Mouse (Mus musculus) Patski (cell line): ENCODE measurements at regions not wholly inside any gene's neighbourhood (a gene's known extent, or its start where the extent isn't known, plus 50 kb on each side); places are given as distances from the start of the nearest gene placed in this dataset.

Source experiments
- ATAC-seq: fragments of 100-300 bp; one replicate; pipeline ENCODE4 v1.8.0; 2021
- CTCF ChIA-PET: fragments of 350-600 bp; sonication (Branson Sonifier 250); formaldehyde crosslinking; loops from one replicate; lab custom pipeline; 2022; ENCODE audit warnings: inconsistent platforms; lab: Charles Lee
- POLR2A ChIA-PET: fragments of 350-600 bp; sonication (Branson Sonifier 250); formaldehyde crosslinking; loops from one replicate; lab custom pipeline; 2022; ENCODE audit warnings: antibody characterized with exemption, inconsistent platforms; lab: Charles Lee
- DNase-seq: peaks from one replicate; pipeline ENCODE4 v3.0.0-alpha.2; 2011; ENCODE audit warnings: low read depth, low spot score
- H3K27me3 ChIP-seq: fragments of 371-371 bp; one replicate; pipeline ENCODE4 v1.5.1; 2021
- CTCF ChIP-seq: fragments of 100-300 bp; IDR thresholded peaks from one replicate; pipeline ENCODE4 v1.5.1; 2021
- in situ Hi-C: fragments of 300-500 bp; cut with MboI; formaldehyde crosslinking; loops from 3 replicates; pipeline ENCODE4 v1.11.1; 2018; ENCODE audit warnings: low pct_unique_long_range_greater_than_20kb, mixed read lengths

GRCm38 (mm10) chr4:89051897-89052296 is 85.0 kb upstream of the Mtap start:
- CTCF ChIA-PET: interaction anchor here (1.1 to 3.1 kb wide), 14 partner anchors 10 to 147 kb away, joined by 3 to 29 read pairs (median 5); no protein-coding TSS in a partner anchor
- ATAC-seq (no peak), DNase-seq (no peak)
- no peak for TF ChIP-seq CTCF
- POLR2A ChIA-PET: interaction anchor here (1.2 to 3.2 kb wide), 10 partner anchors 10 to 122 kb away, joined by 3 to 25 read pairs (median 4); no protein-coding TSS in a partner anchor
- in situ Hi-C loops: loop anchor here (5.0 to 10.0 kb wide), 2 partner anchors 75 to 473 kb away; no protein-coding TSS in a partner anchor
- H3K27me3 ChIP-seq: no peaks in the 10 kb centered on the region

GRCm38 (mm10) chr4:89050551-89051199 is 86.2 kb upstream of the Mtap start:
- CTCF ChIA-PET: interaction anchor here (1.3 kb wide), 1 partner anchor 10 kb away, joined by 3 read pairs; no protein-coding TSS in a partner anchor
- in situ Hi-C loops: loop anchor here (5.0 to 10.0 kb wide), 2 partner anchors 77 to 474 kb away; no protein-coding TSS in a partner anchor
- no peaks in the 10 kb centered on the region for H3K27me3 ChIP-seq
- ATAC-seq (no peak), DNase-seq (no peak)
- TF ChIP-seq CTCF: no peak
- POLR2A ChIA-PET: interaction anchor here (1.4 to 1.8 kb wide), 2 partner anchors 114 to 120 kb away, joined by 4 to 19 read pairs; no protein-coding TSS in a partner anchor

GRCm38 (mm10) chr4:89049592-89050440 is 87.1 kb upstream of the Mtap start:
- ChIA-PET CTCF (interaction anchor here (0.6 to 1.9 kb wide), 9 partner anchors 9 to 177 kb away, joined by 3 to 9 read pairs (median 4); no protein-coding TSS in a partner anchor), POLR2A (interaction anchor here (0.9 to 1.8 kb wide), 9 partner anchors 11 to 120 kb away, joined by 3 to 19 read pairs (median 3); no protein-coding TSS in a partner anchor)
- peak; percentile 39 for ATAC-seq
- no peaks in the 10 kb centered on the region for H3K27me3 ChIP-seq
- TF ChIP-seq CTCF: no peak
- no peak for DNase-seq
- in situ Hi-C loops: loop anchor here (5.0 to 10.0 kb wide), 4 partner anchors 77 to 475 kb away; no protein-coding TSS in a partner anchor

- ATAC-seq (no peak), DNase-seq (no peak)
- no peaks in the 10 kb centered on the region for H3K27me3 ChIP-seq
- in situ Hi-C loops: no loop called here
- no peak for TF ChIP-seq CTCF
- ChIA-PET CTCF (interaction anchor here (0.6 to 1.4 kb wide), 3 partner anchors 93 to 108 kb away, joined by 3 to 4 read pairs (median 3); no protein-coding TSS in a partner anchor), POLR2A (interaction anchor here (0.6 to 1.3 kb wide), 4 partner anchors 83 to 109 kb away, joined by 3 read pairs; no protein-coding TSS in a partner anchor)
Observed at GRCm38 (mm10) chr4:89044516-89044915, 92.4 kb upstream of the Mtap start.

- TF ChIP-seq CTCF: no peak
- no peak for DNase-seq
- POLR2A ChIA-PET: interaction anchor here (0.6 to 1.2 kb wide), 3 partner anchors 84 to 109 kb away, joined by 3 read pairs; no protein-coding TSS in a partner anchor
- ATAC-seq: no peak
- no peaks in the 10 kb centered on the region for H3K27me3 ChIP-seq
- in situ Hi-C loops: no loop called here
- CTCF ChIA-PET: interaction anchor here (0.6 to 1.4 kb wide), 3 partner anchors 92 to 107 kb away, joined by 3 to 4 read pairs (median 3); no protein-coding TSS in a partner anchor
Observed at GRCm38 (mm10) chr4:89043982-89044381, 92.9 kb upstream of the Mtap start.

- DNase-seq (no peak), ATAC-seq (peak; percentile 52)
- no peak for TF ChIP-seq CTCF
- in situ Hi-C loops: no loop called here
- H3K27me3 ChIP-seq: no peaks in the 10 kb centered on the region
- POLR2A ChIA-PET: interaction anchor here (0.6 to 4.3 kb wide), 7 partner anchors 12 to 109 kb away, joined by 3 to 18 read pairs (median 3); no protein-coding TSS in a partner anchor
- CTCF ChIA-PET: interaction anchor here (0.8 to 1.3 kb wide), 8 partner anchors 9 to 93 kb away, joined by 3 to 5 read pairs (median 4); no protein-coding TSS in a partner anchor
Observed at GRCm38 (mm10) chr4:89040856-89041255, 96.1 kb upstream of the Mtap start.

- DNase-seq (peak; percentile 84), ATAC-seq (peak; percentile 96)
- in situ Hi-C loops: no loop called here
- no peaks in the 10 kb centered on the region for H3K27me3 ChIP-seq
- TF ChIP-seq CTCF: no peak
- POLR2A ChIA-PET: interaction anchor here (0.8 to 4.3 kb wide), 9 partner anchors 10 to 104 kb away, joined by 3 to 18 read pairs (median 5); no protein-coding TSS in a partner anchor
- CTCF ChIA-PET: interaction anchor here (1.0 to 2.3 kb wide), 7 partner anchors 11 to 107 kb away, joined by 3 to 7 read pairs (median 3); no protein-coding TSS in a partner anchor
Observed at GRCm38 (mm10) chr4:89038906-89039305, 98.0 kb upstream of the Mtap start.

- DNase-seq (no peak), ATAC-seq (no peak)
- no peaks in the 10 kb centered on the region for H3K27me3 ChIP-seq
- in situ Hi-C loops: no loop called here
- ChIA-PET CTCF (interaction anchor here (1.8 to 2.3 kb wide), 2 partner anchors 19 to 104 kb away, joined by 3 to 7 read pairs; no protein-coding TSS in a partner anchor), POLR2A (interaction anchor here (0.5 to 4.3 kb wide), 7 partner anchors 11 to 103 kb away, joined by 3 to 18 read pairs (median 5); no protein-coding TSS in a partner anchor)
- TF ChIP-seq CTCF: no peak
Observed at GRCm38 (mm10) chr4:89038135-89038534, 98.8 kb upstream of the Mtap start.

GRCm38 (mm10) chr4:89034822-89035221 is 102.1 kb upstream of the Mtap start:
- TF ChIP-seq CTCF: no peak
- ChIA-PET CTCF (no interaction called here), POLR2A (no interaction called here)
- in situ Hi-C loops: no loop called here
- DNase-seq (no peak), ATAC-seq (no peak)
- H3K27me3 ChIP-seq: no peaks in the 10 kb centered on the region

- in situ Hi-C loops: no loop called here
- ATAC-seq: no peak
- DNase-seq: no peak
- ChIA-PET CTCF (no interaction called here), POLR2A (no interaction called here)
- no peaks in the 10 kb centered on the region for H3K27me3 ChIP-seq
- TF ChIP-seq CTCF: no peak
Observed at GRCm38 (mm10) chr4:89034299-89034698, 102.6 kb upstream of the Mtap start.
